Mouse (Mus musculus) gastrocnemius, adult 8-10 months (tissue): ENCODE results near the gene Eea1. TPM values are rescaled to one million over a fixed set of nuclear protein-coding genes. Genes with fewer than 3 reads are reported as not detected.
A peak's percentile ranks its signal among the peaks of the same experiment; 100 is the strongest.
"Not testable (repeated sequence)": the region's sequence is repeated elsewhere in the genome, so short reads cannot be mapped to it uniquely, and the experiment has no call there.

ENCODE experiments used
- DNase-seq, 2 experiments: peaks; one replicate each; pipeline ENCODE4 v3.0.0; 2022; ENCODE audit warnings: low spot score in 2 of 2
- total RNA-seq, 4 experiments: library from RNA; stranded (reverse); gene quantifications; 2 replicates each; pipeline ENCODE4 v1.2.4; 2022

The Eea1 gene
- total RNA-seq: 10 to 100 TPM; 19.7 to 26.8 (median 22.9) TPM

GRCm38 (mm10) chr10:95940046-95940900 is at the start of gene Eea1:
TSS of gene Eea1 (plus strand) at chr10:95940650.
- DNase-seq: peak; percentile 88 to 89

- no peak for DNase-seq
Observed at GRCm38 (mm10) chr10:95891214-95891960, 49.1 kb upstream of the Eea1 start.

DNA sequence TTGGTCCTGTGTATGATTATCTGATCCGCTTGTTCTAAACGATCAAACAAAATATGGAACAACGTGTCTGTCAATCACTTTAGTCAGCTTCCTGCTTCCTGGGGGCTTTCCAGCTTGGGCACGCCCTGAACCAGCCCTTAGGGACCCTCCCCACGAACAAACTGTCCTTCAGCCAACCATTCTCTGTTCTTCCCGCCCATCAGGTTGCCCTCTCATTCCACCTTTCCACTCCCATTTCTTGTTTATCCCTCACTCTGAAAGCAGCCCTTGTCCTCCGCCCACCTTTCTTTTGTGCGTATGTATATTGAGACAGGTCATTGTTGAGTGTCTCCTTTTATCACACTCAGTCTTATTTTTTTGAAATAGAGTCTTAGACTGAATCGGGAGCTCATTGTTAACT is 48.3 kb upstream of the Eea1 start:
- DNase-seq: no peak

- no peak for DNase-seq
Observed at GRCm38 (mm10) chr10:95893291-95893932, 47.0 kb upstream of the Eea1 start.

DNA sequence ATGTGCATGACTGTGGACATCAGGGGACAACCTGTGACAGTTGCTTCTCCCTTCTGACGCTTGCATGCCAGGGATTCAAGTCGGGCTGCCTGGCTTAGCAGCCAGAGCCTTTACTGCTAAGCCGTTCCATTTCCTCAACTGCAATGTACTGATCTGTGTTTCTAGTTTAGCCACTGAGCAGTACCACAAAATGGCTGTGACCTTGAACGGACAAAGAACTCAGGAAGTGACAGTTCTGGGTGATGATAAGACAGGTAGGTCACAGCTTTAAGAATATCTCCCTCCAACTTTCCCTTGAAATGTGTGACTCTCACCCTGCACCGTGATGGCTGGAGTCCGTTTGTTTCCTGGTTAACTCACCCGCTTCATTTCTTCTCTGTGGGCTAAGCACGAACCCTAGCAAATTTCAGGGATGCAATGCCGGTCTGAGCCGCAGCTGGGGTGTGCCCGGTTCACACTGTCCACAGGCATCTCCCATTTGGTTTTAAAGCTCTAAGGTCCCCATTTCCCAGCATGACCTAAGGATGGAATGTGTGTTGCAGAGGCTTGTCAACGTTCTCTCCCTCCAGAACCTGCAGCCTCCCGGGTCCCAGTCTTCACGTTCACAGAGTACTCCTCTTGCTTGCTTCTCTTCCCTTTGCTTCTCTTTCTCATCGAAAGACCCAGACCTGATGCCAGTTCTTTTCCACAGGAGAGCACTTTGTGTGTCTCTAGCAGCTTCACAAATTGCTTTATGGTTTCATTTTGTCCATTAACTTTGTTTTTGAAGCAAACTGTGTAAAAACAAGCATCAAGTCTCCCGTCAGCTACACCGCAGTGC is 46.2 kb upstream of the Eea1 start:
- no peak for DNase-seq

DNA sequence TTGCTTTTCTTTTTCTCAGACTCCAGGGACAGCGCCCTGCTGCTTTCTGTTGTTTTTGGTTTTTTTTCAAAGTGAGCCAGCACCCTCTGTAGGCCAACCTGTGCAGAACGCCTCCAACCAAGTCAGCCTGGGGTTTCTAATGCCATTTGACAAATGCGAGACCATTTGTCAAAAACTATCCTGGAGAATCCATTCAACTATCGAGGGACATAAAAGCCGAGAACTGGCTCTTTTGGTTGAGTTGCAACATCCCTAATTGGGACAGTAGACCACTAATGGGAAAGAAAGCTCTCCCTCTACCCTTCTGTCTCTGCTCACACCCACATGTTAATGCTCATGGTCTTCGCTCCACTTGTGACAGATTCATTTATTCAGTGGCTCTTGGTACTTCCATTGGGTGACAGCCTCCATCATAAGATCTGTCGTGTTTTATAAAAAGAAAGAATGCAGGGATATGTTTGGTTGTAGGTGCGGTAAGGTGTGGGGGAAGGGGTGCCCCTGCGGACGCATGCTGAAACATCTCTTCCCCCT is 45.5 kb upstream of the Eea1 start:
- peak; percentile 16 to 19 for DNase-seq

GRCm38 (mm10) chr10:95898471-95899154 is 41.8 kb upstream of the Eea1 start:
- no peak for DNase-seq

DNA sequence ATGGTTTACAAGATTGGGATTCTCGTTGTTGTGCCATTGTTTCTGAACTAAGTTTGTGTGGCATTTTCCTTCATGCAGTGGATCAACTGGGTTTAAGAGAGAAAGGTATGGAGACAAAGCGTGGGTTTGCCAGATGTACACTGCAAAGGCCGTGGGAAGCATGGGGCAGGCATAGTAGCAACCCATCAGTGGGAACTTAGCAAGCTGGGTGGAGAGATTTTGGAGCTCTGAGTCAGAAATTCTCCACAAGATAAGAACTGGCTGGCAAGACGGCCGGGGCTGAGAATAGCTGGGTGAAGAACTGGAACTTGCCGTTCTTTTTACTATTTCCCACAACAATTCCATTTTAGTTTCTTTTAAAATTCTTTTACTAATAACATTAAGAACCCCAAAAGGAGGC is 35.8 kb upstream of the Eea1 start:
- DNase-seq: no peak

GRCm38 (mm10) chr10:95909246-95909909 is 31.1 kb upstream of the Eea1 start:
- no peak for DNase-seq

GRCm38 (mm10) chr10:95911016-95911415 is 29.4 kb upstream of the Eea1 start:
- no peak for DNase-seq

- no peak for DNase-seq
Observed at GRCm38 (mm10) chr10:95914434-95915174, 25.8 kb upstream of the Eea1 start.

DNA sequence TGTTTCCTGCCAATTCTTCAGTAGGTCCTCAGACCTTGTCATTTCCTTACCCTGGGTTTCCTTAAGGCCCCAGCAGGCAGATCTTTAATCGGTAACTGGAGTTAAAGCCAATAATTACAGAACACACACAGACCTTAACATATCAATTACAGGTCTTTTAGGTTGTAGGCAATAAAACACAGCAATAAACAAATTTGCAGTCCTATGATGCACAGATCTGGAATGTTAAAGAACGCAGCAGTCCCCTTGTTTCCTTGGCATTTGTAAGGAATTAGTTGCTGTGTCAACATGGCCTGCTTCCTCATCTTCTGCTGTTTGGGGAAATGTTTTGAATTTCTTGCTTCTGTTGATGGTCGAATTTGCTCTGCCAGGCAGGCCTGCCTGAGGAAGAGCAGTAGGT is 21.7 kb upstream of the Eea1 start:
- no peak for DNase-seq

GRCm38 (mm10) chr10:95923263-95924217 is 16.9 kb upstream of the Eea1 start:
- no peak for DNase-seq

- not testable (repeated sequence) for DNase-seq
Observed at GRCm38 (mm10) chr10:95933631-95934030, 6.8 kb upstream of the Eea1 start.

- DNase-seq: no peak
Observed at GRCm38 (mm10) chr10:95940901-95941767, 684 bp downstream of the Eea1 start.

- no peak for DNase-seq
Observed at GRCm38 (mm10) chr10:95941768-95942425, 1.4 kb downstream of the Eea1 start.
